Mouse (Mus musculus) olfactory bulb, adult 2 months (tissue): ENCODE measurements around the gene Rnf114.

Source experiments
- CTCF ChIP-seq: fragments of 200-500 bp; IDR thresholded peaks from 2 replicates; pipeline ENCODE4 v1.5.1; 2012; ENCODE audit warnings: low read depth, mild to moderate bottlenecking, low read length, moderate library complexity; ENCODE audit not compliant: insufficient read depth
- POLR2A ChIP-seq: fragments of 200-500 bp; IDR thresholded peaks from 2 replicates; pipeline ENCODE4 v1.6.1; 2012; ENCODE audit warnings: mild to moderate bottlenecking, low read depth, low read length, moderate library complexity; ENCODE audit not compliant: insufficient read depth

DNA sequence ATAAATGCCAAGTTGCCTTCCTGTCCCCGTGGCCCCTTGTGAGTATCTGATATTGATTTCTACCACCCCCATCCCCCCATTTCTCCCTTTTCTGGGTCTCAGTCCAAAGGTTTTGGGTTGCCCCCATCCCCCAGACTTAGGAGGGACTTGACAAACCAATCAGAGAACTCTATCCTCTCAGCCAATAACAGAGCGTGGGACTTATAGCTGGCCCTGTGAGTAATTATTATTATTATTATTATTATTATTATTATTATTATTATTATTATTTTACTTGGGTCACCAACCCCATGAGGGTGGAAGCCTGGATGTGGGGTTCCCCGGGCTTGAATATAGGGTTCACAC is 72.8 kb downstream of the Rnf114 start:
- TF ChIP-seq CTCF = no peak
- no peak for TF ChIP-seq POLR2A
